16 mouse cellular contexts compared by ENCODE assay signal in the genomic region with DNA sequence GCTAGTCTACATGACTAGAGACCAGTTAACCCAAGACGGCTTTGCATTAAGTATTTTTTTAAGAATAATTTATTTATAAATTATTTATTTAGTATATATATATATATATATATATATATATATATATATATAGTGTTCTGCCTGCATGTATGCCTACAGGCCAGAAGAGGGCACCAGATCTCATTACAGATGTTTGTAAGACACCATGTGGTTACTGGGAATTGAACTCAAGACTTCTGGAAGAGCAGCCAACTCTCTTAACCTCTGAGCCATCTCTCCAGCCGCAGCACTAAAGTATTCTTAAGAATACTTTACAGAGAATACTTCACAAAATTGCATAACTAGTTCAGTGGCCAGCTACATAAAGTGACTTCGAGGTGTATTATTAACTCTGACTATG. TPM values are rescaled to one million over a fixed set of nuclear protein-coding genes. Genes with fewer than 3 reads are reported as not detected.
DNase-seq lines count a peak whose midpoint lies in the region; ATAC-seq and TF ChIP-seq lines count a peak whose summit lies in the region.
"Had no signal": no experiment of that assay in that cellular context is flagged by ENCODE, and none has a peak within 500 bp of the region (broad histone marks: within the 10 kb centered on the region; RNA-seq: fewer than 3 reads in every experiment).

No protein-coding gene starts in this region.

- H3K9me3 ChIP-seq in heart, postnatal 0 days (replicated peaks; ENCODE audit: control insufficient read depth, low read length), result no peaks in the 10 kb centered on the region
- no peaks in the 10 kb centered on the region for H3K9me3 ChIP-seq in midbrain, embryonic 14.5 days (ENCODE audit: control insufficient read depth, low read length)
- no peaks in the 10 kb centered on the region for H3K9me3 ChIP-seq in midbrain, embryonic 11.5 days (ENCODE audit: control insufficient read depth, low read length)
- no peaks in the 10 kb centered on the region for H3K9me3 ChIP-seq in MEL (replicated peaks; ENCODE audit: insufficient read depth, low read length)
- H3K9me3 ChIP-seq: embryonic facial prominence, embryonic 12.5 days; forebrain, embryonic 12.5 days; lung, embryonic 15.5 days; midbrain, embryonic 13.5 days had no signal

- TF ChIP-seq RAD21 in MEL (IDR thresholded peaks at IDR 0.05; ENCODE audit: low read depth, low read length), result peak; percentile 47

- WGBS in heart, postnatal 0 days, result 68% methylated on average over 3 of the region's 3 CpGs
- WGBS in midbrain, embryonic 14.5 days, result 74% methylated on average over 3 of the region's 3 CpGs
- WGBS in midbrain, embryonic 11.5 days, result 81% methylated on average over 3 of the region's 3 CpGs

- TF ChIP-seq POLR2A in MEL (IDR thresholded peaks at IDR 0.05; ENCODE audit: control insufficient read depth in 1 of 2, insufficient read depth in 1 of 2, low read depth in 1 of 2, low read length in 2 of 2, poor library complexity in 1 of 2), result no peak

- H3K4me2 ChIP-seq in heart, postnatal 0 days (ENCODE audit: low read depth, low read length), result no peak overlapping the region
- no peak overlapping the region for H3K4me2 ChIP-seq in midbrain, embryonic 14.5 days (ENCODE audit: low read length)
- H3K4me2 ChIP-seq in midbrain, embryonic 11.5 days, result no peak overlapping the region
- H3K4me2 ChIP-seq: embryonic facial prominence, embryonic 12.5 days; forebrain, embryonic 12.5 days; lung, embryonic 15.5 days; midbrain, embryonic 13.5 days had no signal

- no peak for ATAC-seq in heart, postnatal 0 days (ENCODE audit: insufficient read depth, low read depth)
- ATAC-seq in midbrain, embryonic 14.5 days (ENCODE audit: low FRiP score, low TSS enrichment), result no peak
- ATAC-seq in midbrain, embryonic 11.5 days (ENCODE audit: low FRiP score), result no peak
- ATAC-seq: midbrain, embryonic 13.5 days had no signal

- H3K36me3 ChIP-seq in heart, postnatal 0 days (replicated peaks; ENCODE audit: control insufficient read depth, insufficient read depth, low read length), result no peaks in the 10 kb centered on the region
- no peaks in the 10 kb centered on the region for H3K36me3 ChIP-seq in midbrain, embryonic 14.5 days (ENCODE audit: control insufficient read depth, insufficient read depth, low read length)
- H3K36me3 ChIP-seq in midbrain, embryonic 11.5 days (ENCODE audit: control insufficient read depth, insufficient read depth, low read length), result no peaks in the 10 kb centered on the region
- H3K36me3 ChIP-seq in MEL (ENCODE audit: control insufficient read depth in 1 of 2, insufficient read depth in 2 of 2, low read length in 2 of 2), result no peaks in the 10 kb centered on the region
- H3K36me3 ChIP-seq: embryonic facial prominence, embryonic 12.5 days; forebrain, embryonic 12.5 days; lung, embryonic 15.5 days; midbrain, embryonic 13.5 days had no signal

- H3K27ac ChIP-seq in heart, postnatal 0 days (ENCODE audit: low read depth), result no peak overlapping the region
- H3K27ac ChIP-seq in midbrain, embryonic 14.5 days (replicated peaks; ENCODE audit: low read depth, low read length), result no peak overlapping the region
- H3K27ac ChIP-seq in midbrain, embryonic 11.5 days (ENCODE audit: low read depth, low read length), result no peak overlapping the region
- no peak overlapping the region for H3K27ac ChIP-seq in MEL (ENCODE audit: control insufficient read depth, low read depth, low read length)
- H3K27ac ChIP-seq: embryonic facial prominence, embryonic 12.5 days; forebrain, embryonic 12.5 days; lung, embryonic 15.5 days; midbrain, embryonic 13.5 days had no signal

- no peak overlapping the region for H3K4me3 ChIP-seq in heart, postnatal 0 days (ENCODE audit: low read depth, low read length)
- no peak overlapping the region for H3K4me3 ChIP-seq in midbrain, embryonic 14.5 days (replicated peaks; ENCODE audit: low read depth, low read length)
- H3K4me3 ChIP-seq in midbrain, embryonic 11.5 days (ENCODE audit: low read depth, low read length), result no peak overlapping the region
- H3K4me3 ChIP-seq in MEL (ENCODE audit: control insufficient read depth in 1 of 2, insufficient read depth in 1 of 2, low read depth in 2 of 2, low read length in 2 of 2), result no peak overlapping the region
- H3K4me3 ChIP-seq: embryonic facial prominence, embryonic 12.5 days; forebrain, embryonic 12.5 days; lung, embryonic 15.5 days; midbrain, embryonic 13.5 days had no signal

- DNase-seq in heart, postnatal 0 days (ENCODE audit: low spot score), result no peak
- no peak for DNase-seq in heart, postnatal 4 days
- peak; percentile 48 for DNase-seq in midbrain, embryonic 14.5 days
- DNase-seq in midbrain, embryonic 11.5 days (ENCODE audit: low spot score, missing footprints), result no peak
- DNase-seq in MEL (ENCODE audit: low read depth, low spot score), result peak; percentile 47
- DNase-seq in naive thymus-derived CD4-positive, alpha-beta T cell, adult 2 months (ENCODE audit: low read depth), result peak; percentile 32
- no peak for DNase-seq in layer of hippocampus, postnatal 14 days (ENCODE audit: low spot score in 2 of 2)
- no peak for DNase-seq in testis, postnatal 14 days (ENCODE audit: low spot score)
- DNase-seq: cerebellum, adult 9-11 months; kidney, adult 8-10 months; thymus, postnatal 14 days had no signal

- H3K9ac ChIP-seq in heart, postnatal 0 days (replicated peaks; ENCODE audit: low read depth, low read length), result no peak overlapping the region
- H3K9ac ChIP-seq in midbrain, embryonic 14.5 days (replicated peaks; ENCODE audit: low read length), result no peak overlapping the region
- no peak overlapping the region for H3K9ac ChIP-seq in midbrain, embryonic 11.5 days (ENCODE audit: low read length)
- H3K9ac ChIP-seq in MEL (ENCODE audit: control insufficient read depth, low read depth, low read length, poor library complexity, severe bottlenecking), result no peak overlapping the region
- H3K9ac ChIP-seq: embryonic facial prominence, embryonic 12.5 days; forebrain, embryonic 12.5 days; lung, embryonic 15.5 days; midbrain, embryonic 13.5 days had no signal

- no peaks in the 10 kb centered on the region for H3K79me2 ChIP-seq in MEL (ENCODE audit: control insufficient read depth, insufficient read depth, low read length, poor library complexity)

- TF ChIP-seq EP300 in heart, postnatal 0 days (IDR thresholded peaks at IDR 0.05; ENCODE audit: low read depth), result no peak
- no peak for TF ChIP-seq EP300 in MEL (IDR thresholded peaks at IDR 0.05; ENCODE audit: low read depth in 1 of 2, low read length in 2 of 2)

- H3K4me1 ChIP-seq in heart, postnatal 0 days (ENCODE audit: control insufficient read depth, insufficient read depth), result no peaks in the 10 kb centered on the region
- no peaks in the 10 kb centered on the region for H3K4me1 ChIP-seq in midbrain, embryonic 14.5 days (ENCODE audit: control insufficient read depth, insufficient read depth, low read length)
- no peaks in the 10 kb centered on the region for H3K4me1 ChIP-seq in midbrain, embryonic 11.5 days (ENCODE audit: control insufficient read depth, insufficient read depth, low read length)
- no peaks in the 10 kb centered on the region for H3K4me1 ChIP-seq in MEL (ENCODE audit: control insufficient read depth in 1 of 2, insufficient read depth in 2 of 2, low read length in 2 of 2)
- H3K4me1 ChIP-seq: embryonic facial prominence, embryonic 12.5 days; forebrain, embryonic 12.5 days; lung, embryonic 15.5 days; midbrain, embryonic 13.5 days had no signal

- peak; percentile 30 for TF ChIP-seq CTCF in heart, postnatal 0 days (IDR thresholded peaks at IDR 0.05; ENCODE audit: low read depth)
- TF ChIP-seq CTCF in MEL (IDR thresholded peaks at IDR 0.05 in 2 of 3, conservative IDR thresholded peaks at IDR 0.05 in 1 of 3; ENCODE audit: control insufficient read depth in 1 of 3, insufficient read depth in 1 of 3, low read depth in 2 of 3, low read length in 3 of 3, poor library complexity in 1 of 3, severe bottlenecking in 1 of 3), result peak; percentile 15 to 36 (median 21); a peak in 4 of 6 replicates

- no peaks in the 10 kb centered on the region for H3K27me3 ChIP-seq in heart, postnatal 0 days (ENCODE audit: control insufficient read depth, insufficient read depth, low read length)
- no peaks in the 10 kb centered on the region for H3K27me3 ChIP-seq in midbrain, embryonic 14.5 days (ENCODE audit: control insufficient read depth, insufficient read depth, low read length)
- H3K27me3 ChIP-seq in midbrain, embryonic 11.5 days (ENCODE audit: control insufficient read depth, insufficient read depth, low read length), result no peaks in the 10 kb centered on the region
- peaks cover 1% of the 10 kb centered on the region in 2 experiments; a peak in 2 of 4 replicates for H3K27me3 ChIP-seq in MEL (ENCODE audit: control insufficient read depth in 1 of 2, insufficient read depth in 2 of 2, low read length in 2 of 2)
- H3K27me3 ChIP-seq: embryonic facial prominence, embryonic 12.5 days; forebrain, embryonic 12.5 days; lung, embryonic 15.5 days; midbrain, embryonic 13.5 days had no signal

RNA-seq across cellular contexts. Expression of a gene that starts 20.0 kb away (rescaled TPM):
- total RNA-seq in heart, postnatal 0 days (2014; rRNA removed; ENCODE audit: low replicate concordance), result 159 and 173 TPM in 2 replicates
- 81.0 and 85.3 TPM in 2 replicates for polyA plus RNA-seq in heart, postnatal 0 days (2015; fragmentation: Nextera tagmentation; extraction: Ambion mirVana)
- total RNA-seq in heart, postnatal 4 days (2021), result 100 to 1,000 TPM; 101 to 103 TPM
- 90.6 and 91.4 TPM in 2 replicates for polyA plus RNA-seq in midbrain, embryonic 14.5 days (2014; fragmentation: Nextera tagmentation; extraction: Ambion mirVana)
- polyA plus RNA-seq in midbrain, embryonic 11.5 days (2014; fragmentation: Nextera tagmentation; extraction: Ambion mirVana), result 42.0 and 47.3 TPM in 2 replicates
- total RNA-seq in MEL (2012; rRNA removed), result 17.9 and 22.2 TPM in 2 replicates
- 10 to 100 TPM; 32.3 to 98.7 TPM for polyA plus RNA-seq in MEL (2012; ENCODE audit: insufficient read depth in 1 of 2, insufficient read length in 2 of 2, low read depth in 1 of 2, low replicate concordance in 2 of 2, missing spikeins in 1 of 2)
- 10 to 100 TPM; 90.1 to 93.9 TPM for total RNA-seq in layer of hippocampus, postnatal 14 days (2021)

RNA-seq across cellular contexts. Expression of a gene that starts 47.3 kb away (rescaled TPM):
- 48.0 and 170 TPM in 2 replicates for total RNA-seq in heart, postnatal 0 days (2014; rRNA removed; ENCODE audit: low replicate concordance)
- 67.3 and 69.7 TPM in 2 replicates for polyA plus RNA-seq in heart, postnatal 0 days (2015; fragmentation: Nextera tagmentation; extraction: Ambion mirVana)
- 10 to 100 TPM; 57.5 to 59.1 TPM for total RNA-seq in heart, postnatal 4 days (2021)
- polyA plus RNA-seq in midbrain, embryonic 14.5 days (2014; fragmentation: Nextera tagmentation; extraction: Ambion mirVana), result 227 and 305 TPM in 2 replicates
- polyA plus RNA-seq in midbrain, embryonic 11.5 days (2014; fragmentation: Nextera tagmentation; extraction: Ambion mirVana), result 100 and 103 TPM in 2 replicates
- total RNA-seq in MEL (2012; rRNA removed), result not detected in 2 replicates
- under 1 TPM in 1 of 2 experiments, not detected in 1; 0.13 TPM for polyA plus RNA-seq in MEL (2012; ENCODE audit: insufficient read depth in 1 of 2, insufficient read length in 2 of 2, low read depth in 1 of 2, low replicate concordance in 2 of 2, missing spikeins in 1 of 2)
- total RNA-seq in layer of hippocampus, postnatal 14 days (2021), result 100 to 1,000 TPM; 368 to 375 TPM

RNA-seq across cellular contexts. Expression of a gene that starts 52.1 kb away (rescaled TPM):
- 75.4 and 84.2 TPM in 2 replicates for total RNA-seq in heart, postnatal 0 days (2014; rRNA removed; ENCODE audit: low replicate concordance)
- polyA plus RNA-seq in heart, postnatal 0 days (2015; fragmentation: Nextera tagmentation; extraction: Ambion mirVana), result 78.6 and 79.9 TPM in 2 replicates
- total RNA-seq in heart, postnatal 4 days (2021), result 10 to 100 TPM; 43.3 to 44.3 TPM
- polyA plus RNA-seq in midbrain, embryonic 14.5 days (2014; fragmentation: Nextera tagmentation; extraction: Ambion mirVana), result 23.2 and 27.9 TPM in 2 replicates
- 24.2 and 24.9 TPM in 2 replicates for polyA plus RNA-seq in midbrain, embryonic 11.5 days (2014; fragmentation: Nextera tagmentation; extraction: Ambion mirVana)
- not detected in 2 replicates for total RNA-seq in MEL (2012; rRNA removed)
- not detected for polyA plus RNA-seq in MEL (2012; ENCODE audit: insufficient read depth in 1 of 2, insufficient read length in 2 of 2, low read depth in 1 of 2, low replicate concordance in 2 of 2, missing spikeins in 1 of 2)
- total RNA-seq in layer of hippocampus, postnatal 14 days (2021), result 10 to 100 TPM; 13.8 to 14.1 TPM
- total RNA-seq: neutrophil, adult 5-6 weeks had no signal

Comparison
In these comparisons a context has a peak if more than half of its experiments do, and no peak if none do; other contexts are left out.
1. DNase-seq: peak in midbrain, embryonic 14.5 days (single experiment), MEL (single experiment) and naive thymus-derived CD4-positive, alpha-beta T cell, adult 2 months (single experiment); none in heart, postnatal 0 days (single experiment), heart, postnatal 4 days (single experiment), midbrain, embryonic 11.5 days (single experiment), layer of hippocampus, postnatal 14 days (0 of 2) and testis, postnatal 14 days (single experiment).
2. RNA of a gene that starts 47.3 kb away (total RNA-seq): 368 to 375 TPM in layer of hippocampus, postnatal 14 days, 48.0 to 170 TPM in heart, postnatal 0 days and 57.5 to 59.1 TPM in heart, postnatal 4 days; not detected in MEL; every median in the first group is over 10 times any median in the second.
3. RNA of a gene that starts 52.1 kb away (total RNA-seq): 75.4 to 84.2 TPM in heart, postnatal 0 days, 43.3 to 44.3 TPM in heart, postnatal 4 days and 13.8 to 14.1 TPM in layer of hippocampus, postnatal 14 days; not detected in MEL; every median in the first group is over 10 times any median in the second.